Mouse (Mus musculus) liver, adult 10 weeks (tissue): ENCODE results near the gene Clec4g. TPM values are rescaled to one million over a fixed set of nuclear protein-coding genes. Genes with fewer than 3 reads are reported as not detected.

Experiments used
- polyA plus RNA-seq: library from polyadenylated mRNA; stranded (reverse); fragments of 350-450 nt; fragmentation: Illumina TruSeq; extraction: RNeasy Lipid Tissue Mini Kit (QIAGEN cat#74804); gene quantifications from one replicate; pipeline ENCODE4 v1.2.3, GENCODE M21; 2014; ENCODE audit warnings: low read depth, low replicate concordance

The Clec4g gene
- polyA plus RNA-seq = 35.9 TPM

GRCm38 (mm10) chr8:3720551-3720950 lies at the start of gene Clec4g:
TSS of gene Clec4g (minus strand) at chr8:3720651.

GRCm38 (mm10) chr8:3748761-3749160 lies 28.3 kb upstream of the Clec4g start, which contains the start of gene Cd209a:
TSS of gene Cd209a (minus strand) at chr8:3748984.

GRCm38 (mm10) chr8:3694121-3694520 lies 26.3 kb downstream of the Clec4g start, which contains the start of gene Fcer2a:
TSS of gene Fcer2a (minus strand) at chr8:3694175.

DNA sequence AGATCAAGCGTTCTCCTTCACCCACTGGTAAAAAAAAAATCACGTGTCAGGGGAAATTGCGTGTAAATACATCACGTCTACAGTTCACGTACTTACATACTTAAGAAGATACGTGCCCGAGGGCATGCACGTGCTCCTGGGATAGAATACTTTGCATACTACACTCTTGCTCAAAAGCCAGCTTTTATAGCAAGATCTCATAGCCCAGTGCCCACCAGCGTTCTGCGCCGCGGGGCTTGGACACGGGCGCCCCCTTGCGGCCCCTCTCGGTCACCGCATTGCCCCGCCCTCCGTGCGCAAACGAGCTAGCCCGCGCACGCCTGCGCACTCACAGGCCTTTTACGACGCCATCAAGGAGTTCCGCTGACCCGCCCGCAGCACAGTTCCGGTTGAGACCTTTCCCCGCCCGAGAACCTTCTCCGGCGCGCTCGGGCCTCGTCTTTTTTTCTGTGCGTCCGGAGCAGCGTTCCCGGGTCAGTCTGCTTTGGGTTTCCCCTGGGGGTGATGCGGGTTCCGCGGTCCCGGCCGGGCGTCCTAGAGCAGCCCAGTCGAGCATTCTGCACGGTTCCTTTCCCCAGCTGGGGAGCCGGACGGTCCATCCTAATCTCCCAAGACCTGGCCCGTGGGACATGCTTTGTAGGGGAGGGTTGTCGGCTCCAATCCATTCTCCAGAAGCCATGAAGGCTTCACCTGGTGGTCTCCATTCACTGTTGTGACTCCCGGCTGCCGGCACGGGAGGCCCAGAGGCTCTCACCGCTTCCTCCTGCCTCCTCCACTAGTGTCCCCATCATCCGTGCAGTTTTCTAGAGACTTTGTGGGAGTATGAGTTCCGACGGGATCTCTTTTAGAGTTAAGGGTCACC lies 44.1 kb downstream of the Clec4g start, which contains the start of gene Trappc5:
Trappc5 (plus strand) TSS at position 169 of the 862 bp plus-strand sequence.

GRCm38 (mm10) chr8:3671980-3672491 lies 48.4 kb downstream of the Clec4g start, which contains the start of gene Fcor:
TSS of gene Fcor (minus strand) at chr8:3672362.

GRCm38 (mm10) chr8:3665507-3665906 lies 54.9 kb downstream of the Clec4g start, which contains the start of gene Mcemp1:
TSS of gene Mcemp1 (plus strand) at chr8:3665754.

Other genes with a start within 250 kb of the Clec4g start
- not detected for gene Tex45, start 249.8 kb downstream of the Clec4g start, polyA plus RNA-seq
- 2.8 TPM for gene Zfp358, start 227.5 kb downstream of the Clec4g start, polyA plus RNA-seq
- gene Mcoln1, start 220.2 kb downstream of the Clec4g start, polyA plus RNA-seq = 12.2 TPM
- gene Pnpla6, start 205.3 kb downstream of the Clec4g start, polyA plus RNA-seq = 7.7 TPM
- gene C330021F23Rik, start 152.7 kb downstream of the Clec4g start, polyA plus RNA-seq = 2.6 TPM
- gene Camsap3, start 133.4 kb downstream of the Clec4g start, polyA plus RNA-seq = 1.3 TPM
- 0.58 TPM for gene Xab2, start 99.3 kb downstream of the Clec4g start, polyA plus RNA-seq
- 26.2 TPM for gene Pet100, start 99.1 kb downstream of the Clec4g start, polyA plus RNA-seq
- gene Pcp2, start 95.1 kb downstream of the Clec4g start, polyA plus RNA-seq = not detected
- 13.2 TPM for gene Stxbp2, start 89.7 kb downstream of the Clec4g start, polyA plus RNA-seq
- gene Retn, start 64.9 kb downstream of the Clec4g start, polyA plus RNA-seq = 0.50 TPM
- gene Mcemp1, start 54.9 kb downstream of the Clec4g start, polyA plus RNA-seq = not detected
- gene Fcor, start 48.3 kb downstream of the Clec4g start, polyA plus RNA-seq = not detected
- gene Trappc5, start 44.4 kb downstream of the Clec4g start, polyA plus RNA-seq = 3.7 TPM
- 0.42 TPM for gene Fcer2a, start 26.5 kb downstream of the Clec4g start, polyA plus RNA-seq
- 0.72 TPM for gene Cd209a, start 28.3 kb upstream of the Clec4g start, polyA plus RNA-seq
- gene Cd209e, start 133.7 kb upstream of the Clec4g start, polyA plus RNA-seq = not detected
- gene Cd209d, start 157.9 kb upstream of the Clec4g start, polyA plus RNA-seq = not detected
- gene Cd209b, start 206.2 kb upstream of the Clec4g start, polyA plus RNA-seq = 0.19 TPM
- not detected for gene Cd209c, start 234.1 kb upstream of the Clec4g start, polyA plus RNA-seq